Mouse (Mus musculus): Measurements from ENCODE around the gene Cfi. TPM values are rescaled to one million over a fixed set of nuclear protein-coding genes. Genes with fewer than 3 reads are reported as not detected.

Cfi gene
- polyA plus RNA-seq, 1 experiment, result 0.14 TPM

GRCm38 (mm10) chr3:129830626-129831025 is 5.1 kb upstream of the Cfi start:
- TF ChIP-seq POLR2A (IDR thresholded peaks at IDR 0.05; ENCODE audit: control insufficient read depth, low read depth, low read length), result no peak
- no peak for TF ChIP-seq CTCF (IDR thresholded peaks at IDR 0.05; ENCODE audit: control insufficient read depth, insufficient read depth, insufficient replicate concordance, low read depth, low read length)
- peaks cover 1% of the 10 kb centered on the region; the same call in 1 of the 2 replicates for H3K4me1 ChIP-seq (ENCODE audit: control insufficient read depth, insufficient read depth, low read length)
- H3K27me3 ChIP-seq (ENCODE audit: control insufficient read depth, insufficient read depth, low read length), result no peaks in the 10 kb centered on the region
- peaks cover 1% of the 10 kb centered on the region; the same call in 1 of the 2 replicates for H3K36me3 ChIP-seq (ENCODE audit: control insufficient read depth, insufficient read depth, low read length)
- H3K27ac ChIP-seq (ENCODE audit: control insufficient read depth, insufficient read depth, low read depth, low read length), result peak overlapping the region; percentile 88
- H3K4me3 ChIP-seq (ENCODE audit: control insufficient read depth, low read depth, low read length), result peak overlapping the region; percentile 90

GRCm38 (mm10) chr3:129831035-129831568 is 4.6 kb upstream of the Cfi start, which contains the start of gene Gar1:
Gene Gar1, minus strand, starts transcription at chr3:129831396.
- Histone ChIP-seq H3K36me3 (ENCODE audit: control insufficient read depth, insufficient read depth, low read length) (peaks cover 1% of the 10 kb centered on the region; the same call in 1 of the 2 replicates), H3K27me3 (ENCODE audit: control insufficient read depth, insufficient read depth, low read length) (no peaks in the 10 kb centered on the region), H3K27ac (ENCODE audit: control insufficient read depth, insufficient read depth, low read depth, low read length) (peak within 1 kb of the TSS; percentile 93), H3K4me3 (ENCODE audit: control insufficient read depth, low read depth, low read length) (peak within 1 kb of the TSS; percentile 90), H3K4me1 (ENCODE audit: control insufficient read depth, insufficient read depth, low read length) (peaks cover 5% of the 10 kb centered on the region)
- TF ChIP-seq CTCF (IDR thresholded peaks at IDR 0.05; ENCODE audit: control insufficient read depth, insufficient read depth, insufficient replicate concordance, low read depth, low read length) (no peak), POLR2A (IDR thresholded peaks at IDR 0.05; ENCODE audit: control insufficient read depth, low read depth, low read length) (peak; percentile 97)

GRCm38 (mm10) chr3:129836051-129836697 is 490 bp downstream of the Cfi start:
- TF ChIP-seq POLR2A (IDR thresholded peaks at IDR 0.05; ENCODE audit: control insufficient read depth, low read depth, low read length), result no peak
- TF ChIP-seq CTCF (IDR thresholded peaks at IDR 0.05; ENCODE audit: control insufficient read depth, insufficient read depth, insufficient replicate concordance, low read depth, low read length), result no peak
- no peak overlapping the region for H3K4me3 ChIP-seq (ENCODE audit: control insufficient read depth, low read depth, low read length)
- H3K36me3 ChIP-seq (ENCODE audit: control insufficient read depth, insufficient read depth, low read length), result no peaks in the 10 kb centered on the region
- peaks cover 6% of the 10 kb centered on the region for H3K4me1 ChIP-seq (ENCODE audit: control insufficient read depth, insufficient read depth, low read length)
- 0 out of 2 replicates have a peak overlapping the region, but pooled peaks have one; percentile 8 for H3K27ac ChIP-seq (ENCODE audit: control insufficient read depth, insufficient read depth, low read depth, low read length)
- H3K27me3 ChIP-seq (ENCODE audit: control insufficient read depth, insufficient read depth, low read length), result no peaks in the 10 kb centered on the region

- Histone ChIP-seq H3K36me3 (ENCODE audit: control insufficient read depth, insufficient read depth, low read length) (no peaks in the 10 kb centered on the region), H3K4me3 (ENCODE audit: control insufficient read depth, low read depth, low read length) (no peak overlapping the region), H3K4me1 (ENCODE audit: control insufficient read depth, insufficient read depth, low read length) (peaks cover 6% of the 10 kb centered on the region), H3K27ac (ENCODE audit: control insufficient read depth, insufficient read depth, low read depth, low read length) (no peak overlapping the region), H3K27me3 (ENCODE audit: control insufficient read depth, insufficient read depth, low read length) (no peaks in the 10 kb centered on the region)
- TF ChIP-seq CTCF (IDR thresholded peaks at IDR 0.05; ENCODE audit: control insufficient read depth, insufficient read depth, insufficient replicate concordance, low read depth, low read length), result no peak
- no peak for TF ChIP-seq POLR2A (IDR thresholded peaks at IDR 0.05; ENCODE audit: control insufficient read depth, low read depth, low read length)
Measured at GRCm38 (mm10) chr3:129836965-129837364, 1.3 kb downstream of the Cfi start.

- Histone ChIP-seq H3K27me3 (ENCODE audit: control insufficient read depth, insufficient read depth, low read length) (no peaks in the 10 kb centered on the region), H3K4me3 (ENCODE audit: control insufficient read depth, low read depth, low read length) (no peak overlapping the region), H3K36me3 (ENCODE audit: control insufficient read depth, insufficient read depth, low read length) (no peaks in the 10 kb centered on the region), H3K4me1 (ENCODE audit: control insufficient read depth, insufficient read depth, low read length) (peaks cover 6% of the 10 kb centered on the region), H3K27ac (ENCODE audit: control insufficient read depth, insufficient read depth, low read depth, low read length) (no peak overlapping the region)
- TF ChIP-seq POLR2A (IDR thresholded peaks at IDR 0.05; ENCODE audit: control insufficient read depth, low read depth, low read length) (no peak), CTCF (IDR thresholded peaks at IDR 0.05; ENCODE audit: control insufficient read depth, insufficient read depth, insufficient replicate concordance, low read depth, low read length) (no peak)
Measured at GRCm38 (mm10) chr3:129838017-129838416, 2.3 kb downstream of the Cfi start.

- no peak for TF ChIP-seq CTCF (IDR thresholded peaks at IDR 0.05; ENCODE audit: control insufficient read depth, insufficient read depth, insufficient replicate concordance, low read depth, low read length)
- no peak for TF ChIP-seq POLR2A (IDR thresholded peaks at IDR 0.05; ENCODE audit: control insufficient read depth, low read depth, low read length)
- H3K36me3 ChIP-seq (ENCODE audit: control insufficient read depth, insufficient read depth, low read length), result no peaks in the 10 kb centered on the region
- no peaks in the 10 kb centered on the region for H3K27me3 ChIP-seq (ENCODE audit: control insufficient read depth, insufficient read depth, low read length)
- no peak overlapping the region for H3K4me3 ChIP-seq (ENCODE audit: control insufficient read depth, low read depth, low read length)
- H3K27ac ChIP-seq (ENCODE audit: control insufficient read depth, insufficient read depth, low read depth, low read length), result no peak overlapping the region
- no peaks in the 10 kb centered on the region for H3K4me1 ChIP-seq (ENCODE audit: control insufficient read depth, insufficient read depth, low read length)
Measured at GRCm38 (mm10) chr3:129845868-129846267, 10.2 kb downstream of the Cfi start.

- TF ChIP-seq POLR2A (IDR thresholded peaks at IDR 0.05; ENCODE audit: control insufficient read depth, low read depth, low read length) (no peak), CTCF (IDR thresholded peaks at IDR 0.05; ENCODE audit: control insufficient read depth, insufficient read depth, insufficient replicate concordance, low read depth, low read length) (no peak)
- Histone ChIP-seq H3K4me1 (ENCODE audit: control insufficient read depth, insufficient read depth, low read length) (no peaks in the 10 kb centered on the region), H3K4me3 (ENCODE audit: control insufficient read depth, low read depth, low read length) (no peak overlapping the region), H3K36me3 (ENCODE audit: control insufficient read depth, insufficient read depth, low read length) (no peaks in the 10 kb centered on the region), H3K27me3 (ENCODE audit: control insufficient read depth, insufficient read depth, low read length) (no peaks in the 10 kb centered on the region), H3K27ac (ENCODE audit: control insufficient read depth, insufficient read depth, low read depth, low read length) (no peak overlapping the region)
Measured at GRCm38 (mm10) chr3:129846846-129847245, 11.2 kb downstream of the Cfi start.
